Mouse (Mus musculus): ENCODE measurements around the gene Iqsec1. TPM values are rescaled to one million over a fixed set of nuclear protein-coding genes. Genes with fewer than 3 reads are reported as not detected.

Gene Iqsec1
- total and polyA plus RNA-seq, 3 experiments = 17.0 to 90.4 (median 83.5) TPM

DNA sequence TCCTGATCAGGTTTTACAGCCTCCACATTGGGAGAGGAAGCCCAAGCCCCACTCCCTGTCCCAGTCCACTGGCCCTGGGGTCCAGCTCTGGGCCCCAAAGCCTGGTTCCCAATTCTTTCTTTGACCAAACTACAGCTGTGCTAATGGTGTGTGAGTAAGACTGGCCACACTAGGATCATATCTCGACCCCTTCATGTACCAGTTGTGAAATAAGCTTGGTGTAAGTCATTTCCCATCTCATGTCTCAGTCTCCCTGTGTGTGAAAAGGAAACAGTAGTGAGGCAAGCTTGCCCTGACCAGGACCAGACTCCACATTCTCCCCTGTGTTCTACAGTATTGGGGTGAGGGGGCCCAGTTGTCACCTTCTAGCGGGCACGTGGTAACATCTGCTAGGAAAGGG is 200.9 kb downstream of the Iqsec1 start:
- Histone ChIP-seq H3K27me3 (replicated peaks) (no peaks in the 10 kb centered on the region), H3K4me2 (ENCODE audit: insufficient read depth, low read depth, poor library complexity, severe bottlenecking) (no peak overlapping the region), H3K9ac (ENCODE audit: insufficient read depth, low read depth) (no peak overlapping the region), H3K27ac (ENCODE audit: insufficient read depth, low read depth) (no peak overlapping the region), H3K4me1 (ENCODE audit: control insufficient read depth in 1 of 2, insufficient read depth in 2 of 2) (peaks cover 15 to 34% of the 10 kb centered on the region in 2 experiments), H3K4me3 (replicated peaks in 1 of 3; ENCODE audit: low read depth in 2 of 3, low read length in 2 of 3, poor library complexity in 1 of 3) (no peak overlapping the region), H3K36me3 (replicated peaks in 1 of 2; ENCODE audit: control insufficient read depth in 1 of 2, insufficient read depth in 1 of 2, low read length in 1 of 2) (no peaks in the 10 kb centered on the region), H3K9me3 (replicated peaks; ENCODE audit: low read length) (peaks cover 4% of the 10 kb centered on the region), H3K79me2 (replicated peaks; ENCODE audit: control insufficient read depth, extremely low read depth, insufficient read depth, poor library complexity, severe bottlenecking) (no peaks in the 10 kb centered on the region)
- DNase-seq (ENCODE audit: extremely low read depth) = no peak
- dilution Hi-C loops (cut with MboI; ENCODE audit: extremely low pct_ligation_motif_present, extremely low pct_unique_long_range_greater_than_20kb, low sequenced_read_pairs) = no loop called here
- in situ Hi-C loops (cut with MboI; ENCODE audit: low pct_ligation_motif_present, low pct_unique_long_range_greater_than_20kb, low sequenced_read_pairs) = no loop called here
- no peak for TF ChIP-seq MAZ (IDR thresholded peaks at IDR 0.05; ENCODE audit: low read depth, low read length)
- no peak for TF ChIP-seq USF2 (conservative IDR thresholded peaks at IDR 0.05; ENCODE audit: low read depth, low read length)
- TF ChIP-seq CHD2 (IDR thresholded peaks at IDR 0.05; ENCODE audit: low read length) = no peak
- TF ChIP-seq ETS1 (conservative IDR thresholded peaks at IDR 0.05; ENCODE audit: low read depth, low read length) = no peak
- TF ChIP-seq RAD21 (IDR thresholded peaks at IDR 0.05; ENCODE audit: low read depth, low read length) = no peak
- TF ChIP-seq USF1 (IDR thresholded peaks at IDR 0.05; ENCODE audit: low read depth, low read length) = no peak
- no peak for TF ChIP-seq NELFE (IDR thresholded peaks at IDR 0.05; ENCODE audit: low read depth, low read length)

DNA sequence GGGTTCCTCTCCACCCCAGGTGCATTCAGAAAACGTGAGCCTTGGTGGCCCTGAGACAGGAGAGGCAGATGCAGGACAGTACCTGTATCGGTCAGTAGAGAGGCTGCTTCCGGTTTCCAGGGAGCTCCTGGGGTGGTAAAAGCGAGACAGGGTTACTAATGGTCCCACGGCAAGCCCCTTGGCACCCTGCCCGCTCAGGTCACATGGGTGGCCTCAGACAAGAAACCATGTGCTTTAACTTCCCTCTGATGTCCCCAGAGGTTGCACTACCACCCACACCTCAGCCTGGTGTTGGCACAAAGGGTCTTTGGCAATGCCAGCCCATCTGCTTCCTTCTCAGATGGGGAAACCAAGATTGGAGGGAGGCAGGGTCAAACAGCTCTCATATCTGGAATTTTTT is 201.4 kb downstream of the Iqsec1 start:
- H3K9me3 ChIP-seq (replicated peaks; ENCODE audit: low read length) = peaks cover 4% of the 10 kb centered on the region
- dilution Hi-C loops (cut with MboI; ENCODE audit: extremely low pct_ligation_motif_present, extremely low pct_unique_long_range_greater_than_20kb, low sequenced_read_pairs) (no loop called here), in situ Hi-C loops (cut with MboI; ENCODE audit: low pct_ligation_motif_present, low pct_unique_long_range_greater_than_20kb, low sequenced_read_pairs) (no loop called here)
- H3K9ac ChIP-seq (ENCODE audit: insufficient read depth, low read depth) = no peak overlapping the region
- TF ChIP-seq POLR2A (IDR thresholded peaks at IDR 0.05; ENCODE audit: low read depth, low read length) = no peak
- TF ChIP-seq MAX (IDR thresholded peaks at IDR 0.05; ENCODE audit: low read length) = peak; percentile 42; the same call in 1 of the 2 replicates
- TF ChIP-seq MEF2A (IDR thresholded peaks at IDR 0.05; ENCODE audit: borderline replicate concordance, low read depth, low read length) = no peak
- TF ChIP-seq JUND (conservative IDR thresholded peaks at IDR 0.05; ENCODE audit: low read depth, low read length) = no peak
- peak; percentile 53; the same call in 1 of the 2 replicates for TF ChIP-seq ELF1 (IDR thresholded peaks at IDR 0.05; ENCODE audit: low read depth, low read length)
- no peak for TF ChIP-seq ETS1 (conservative IDR thresholded peaks at IDR 0.05; ENCODE audit: low read depth, low read length)
- no peak for TF ChIP-seq TCF12 (IDR thresholded peaks at IDR 0.05; ENCODE audit: low read depth, low read length)
- TF ChIP-seq MXI1 (IDR thresholded peaks at IDR 0.05; ENCODE audit: low read depth, low read length) = no peak
- TF ChIP-seq SMC3 (IDR thresholded peaks at IDR 0.05; ENCODE audit: low read depth, low read length) = no peak
- 0 out of 2 replicates have a peak, but pooled peaks have one; percentile 17 for TF ChIP-seq USF2 (conservative IDR thresholded peaks at IDR 0.05; ENCODE audit: low read depth, low read length)
- TF ChIP-seq GABPA (IDR thresholded peaks at IDR 0.05; ENCODE audit: insufficient replicate concordance, low read depth, low read length) = no peak
- no peak for TF ChIP-seq KAT2A (IDR thresholded peaks at IDR 0.05; ENCODE audit: insufficient replicate concordance, low read length)
- TF ChIP-seq IRF4 (IDR thresholded peaks at IDR 0.05; ENCODE audit: low read depth, low read length) = no peak
- TF ChIP-seq EP300 (IDR thresholded peaks at IDR 0.05; ENCODE audit: low read length) = no peak
- TF ChIP-seq ZMIZ1 (IDR thresholded peaks at IDR 0.05; ENCODE audit: low read depth, low read length) = no peak
- no peak for TF ChIP-seq JUN (IDR thresholded peaks at IDR 0.05; ENCODE audit: insufficient read depth, low read depth, low read length)
- TF ChIP-seq MAZ (IDR thresholded peaks at IDR 0.05; ENCODE audit: low read depth, low read length) = no peak
- no peak for TF ChIP-seq CHD2 (IDR thresholded peaks at IDR 0.05; ENCODE audit: low read length)
- no peak for TF ChIP-seq HCFC1 (IDR thresholded peaks at IDR 0.05; ENCODE audit: low read depth, low read length)
- no peak for TF ChIP-seq RCOR1 (conservative IDR thresholded peaks at IDR 0.05; ENCODE audit: low read depth, low read length)
- peak; percentile 55 for TF ChIP-seq USF1 (IDR thresholded peaks at IDR 0.05; ENCODE audit: low read depth, low read length)
- no peaks in the 10 kb centered on the region for H3K79me2 ChIP-seq (replicated peaks; ENCODE audit: control insufficient read depth, extremely low read depth, insufficient read depth, poor library complexity, severe bottlenecking)
- peaks cover 18 to 40% of the 10 kb centered on the region in 2 experiments for H3K4me1 ChIP-seq (ENCODE audit: control insufficient read depth in 1 of 2, insufficient read depth in 2 of 2)
- no peak overlapping the region for H3K4me2 ChIP-seq (ENCODE audit: insufficient read depth, low read depth, poor library complexity, severe bottlenecking)
- no peaks in the 10 kb centered on the region for H3K27me3 ChIP-seq (replicated peaks)
- no peak for DNase-seq (ENCODE audit: extremely low read depth)
- no peak overlapping the region for H3K4me3 ChIP-seq (replicated peaks in 1 of 3; ENCODE audit: low read depth in 2 of 3, low read length in 2 of 3, poor library complexity in 1 of 3)
- no peak overlapping the region for H3K27ac ChIP-seq (ENCODE audit: insufficient read depth, low read depth)
- no peaks in the 10 kb centered on the region for H3K36me3 ChIP-seq (replicated peaks in 1 of 2; ENCODE audit: control insufficient read depth in 1 of 2, insufficient read depth in 1 of 2, low read length in 1 of 2)
